Mouse (Mus musculus) embryonic facial prominence, embryonic 13.5 days (tissue): ENCODE results near the gene Lin28b. TPM values are rescaled to one million over a fixed set of nuclear protein-coding genes. Genes with fewer than 3 reads are reported as not detected.
A peak's percentile ranks its signal among the peaks of the same experiment; 100 is the strongest.

ENCODE experiments used
- ATAC-seq: fragments of 200-750 bp; cut with Nextera tagmentation; 2 replicates; pipeline ENCODE4 v1.8.0; 2017; ENCODE audit warnings: low read depth; ENCODE audit not compliant: insufficient number of reproducible peaks, insufficient read depth, low FRiP score, low TSS enrichment
- H3K27ac ChIP-seq: fragments of 300-500 bp; sonication (generic); 2 replicates; pipeline ENCODE4 v1.5.1; 2015; ENCODE audit warnings: moderate library complexity, mild to moderate bottlenecking, inconsistent platforms
- H3K27me3 ChIP-seq: fragments of 300-500 bp; sonication (generic); 2 replicates; pipeline ENCODE4 v1.6.1; 2015; ENCODE audit warnings: mild to moderate bottlenecking, inconsistent platforms
- H3K36me3 ChIP-seq: fragments of 300-500 bp; sonication (generic); 2 replicates; pipeline ENCODE4 v1.6.1; 2015; ENCODE audit warnings: mild to moderate bottlenecking, inconsistent platforms
- H3K4me1 ChIP-seq: fragments of 300-500 bp; sonication (generic); 2 replicates; pipeline ENCODE4 v1.6.1; 2015; ENCODE audit warnings: inconsistent platforms
- H3K4me2 ChIP-seq: fragments of 300-500 bp; sonication (generic); 2 replicates; pipeline ENCODE4 v1.6.1; 2015; ENCODE audit warnings: moderate library complexity, mild to moderate bottlenecking, inconsistent platforms
- H3K4me3 ChIP-seq: fragments of 300-500 bp; sonication (generic); 2 replicates; pipeline ENCODE4 v1.5.1; 2015; ENCODE audit warnings: mild to moderate bottlenecking, inconsistent platforms
- H3K9ac ChIP-seq: fragments of 300-500 bp; sonication (generic); 2 replicates; pipeline ENCODE4 v1.6.1; 2015; ENCODE audit warnings: mild to moderate bottlenecking, inconsistent platforms
- H3K9me3 ChIP-seq: fragments of 300-500 bp; sonication (generic); 2 replicates; pipeline ENCODE4 v1.6.1; 2016; ENCODE audit warnings: inconsistent platforms
- WGBS: fragments of 180-500 bp; shearing (Covaris S2); methylation state at CpG from one replicate; pipeline ENCODE4 v1.1.7; 2015; ENCODE audit warnings: mixed read lengths; 5-methylcytosine and 5-hydroxymethylcytosine counted together
- polyA plus RNA-seq: library from polyadenylated mRNA; unstranded; fragments of >200 nt; fragmentation: Nextera tagmentation; extraction: Ambion mirVana; gene quantifications from 2 replicates; pipeline ENCODE4 v1.2.1, GENCODE M21; 2015

Gene Lin28b
- polyA plus RNA-seq, 1 experiment from 2014 or later = 2.7 TPM

DNA sequence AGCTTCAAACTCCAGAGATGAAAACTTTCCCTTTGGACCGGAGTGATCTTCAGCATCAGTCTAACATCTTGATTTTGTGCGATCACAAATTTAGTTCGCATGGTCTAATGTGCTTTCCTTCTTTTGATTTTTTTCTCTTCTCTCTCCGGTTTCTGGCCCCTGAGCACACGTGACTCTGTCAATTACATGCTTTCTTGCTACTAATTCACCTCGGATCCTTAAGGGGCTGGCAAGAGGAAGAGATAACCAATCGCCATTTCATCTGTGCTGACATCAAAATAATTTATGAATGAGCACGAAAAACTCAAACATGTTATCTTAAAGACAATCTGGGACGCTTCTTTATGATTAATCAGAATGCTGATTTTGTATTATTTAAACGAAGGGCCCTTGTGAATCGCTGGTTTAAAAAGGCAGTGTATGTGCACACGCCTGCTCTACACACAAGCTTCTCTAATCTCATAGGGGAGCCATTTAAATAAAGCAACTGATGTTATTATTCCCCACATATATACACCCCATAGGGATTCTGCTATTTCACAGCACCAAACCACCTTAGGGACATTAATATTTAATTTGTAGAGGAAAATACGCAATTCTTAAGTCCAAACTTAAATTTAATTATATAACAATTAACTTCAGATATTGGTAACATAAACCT, 16.0 kb downstream of the Lin28b start:
- peak overlapping the region; percentile 66 for H3K9ac ChIP-seq
- peak overlapping the region; percentile 76 for H3K4me2 ChIP-seq
- ATAC-seq = no peak
- H3K27ac ChIP-seq = no peak overlapping the region
- H3K4me1 ChIP-seq = peaks cover 16% of the 10 kb centered on the region
- peaks cover 35% of the 10 kb centered on the region for H3K27me3 ChIP-seq
- H3K36me3 ChIP-seq = no peaks in the 10 kb centered on the region
- WGBS = under 1% methylated on average over 13 of the region's 13 CpGs
- H3K9me3 ChIP-seq = no peaks in the 10 kb centered on the region
- H3K4me3 ChIP-seq = peak overlapping the region; percentile 50

DNA sequence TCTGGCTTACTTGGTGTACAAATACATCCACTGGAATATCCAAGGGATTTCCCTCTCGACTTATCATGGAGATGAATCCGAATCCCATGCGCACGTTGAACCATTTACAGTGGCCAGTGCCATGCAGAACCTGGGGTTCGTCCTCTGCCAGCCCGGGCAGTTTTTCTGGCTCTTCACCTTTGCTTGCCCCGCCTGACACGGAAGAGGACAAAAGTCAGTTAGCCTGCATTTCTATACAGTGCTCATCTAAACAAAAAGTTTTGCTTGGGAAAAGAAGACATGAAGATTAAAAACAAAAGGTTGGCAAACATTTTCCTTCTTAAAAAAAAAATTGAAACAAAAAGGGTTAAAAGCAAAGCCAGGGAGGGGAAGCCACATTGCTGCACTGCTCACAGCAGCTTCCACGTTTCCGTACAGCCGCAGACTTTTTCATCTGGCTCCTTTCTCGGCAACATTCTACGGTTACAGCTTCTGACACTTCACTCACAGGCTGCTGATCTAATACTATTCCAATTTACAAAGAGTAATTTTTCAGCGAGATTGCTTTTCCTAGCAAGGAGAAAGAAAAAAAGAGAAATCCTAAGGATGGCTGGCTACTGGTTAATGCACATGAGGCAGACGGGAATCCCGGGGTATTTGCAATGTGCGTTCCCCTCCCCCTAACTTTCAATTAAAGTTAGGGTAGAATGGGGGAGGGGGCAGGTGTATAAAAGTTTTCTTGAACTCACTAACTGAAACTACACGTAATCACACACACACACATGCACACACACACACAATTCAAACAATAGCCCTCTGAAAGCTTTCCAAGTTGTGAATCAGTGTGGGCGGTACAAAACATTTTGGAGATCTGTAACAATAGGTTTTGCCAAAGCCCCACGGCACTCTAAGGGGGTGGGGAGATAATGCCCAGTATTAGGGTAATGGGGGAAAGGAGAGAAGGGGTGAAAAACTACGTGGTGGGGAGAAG, 16.9 kb downstream of the Lin28b start:
- H3K36me3 ChIP-seq = no peaks in the 10 kb centered on the region
- WGBS = under 1% methylated on average over 21 of the region's 21 CpGs
- peaks cover 16% of the 10 kb centered on the region for H3K4me1 ChIP-seq
- peak overlapping the region; percentile 66 for H3K9ac ChIP-seq
- H3K9me3 ChIP-seq = no peaks in the 10 kb centered on the region
- peaks cover 30% of the 10 kb centered on the region for H3K27me3 ChIP-seq
- ATAC-seq = 0 out of 2 replicates have a peak, but pooled peaks have one; percentile 20
- H3K4me2 ChIP-seq = peak overlapping the region; percentile 76
- H3K4me3 ChIP-seq = peak overlapping the region; percentile 50
- H3K27ac ChIP-seq = no peak overlapping the region

DNA sequence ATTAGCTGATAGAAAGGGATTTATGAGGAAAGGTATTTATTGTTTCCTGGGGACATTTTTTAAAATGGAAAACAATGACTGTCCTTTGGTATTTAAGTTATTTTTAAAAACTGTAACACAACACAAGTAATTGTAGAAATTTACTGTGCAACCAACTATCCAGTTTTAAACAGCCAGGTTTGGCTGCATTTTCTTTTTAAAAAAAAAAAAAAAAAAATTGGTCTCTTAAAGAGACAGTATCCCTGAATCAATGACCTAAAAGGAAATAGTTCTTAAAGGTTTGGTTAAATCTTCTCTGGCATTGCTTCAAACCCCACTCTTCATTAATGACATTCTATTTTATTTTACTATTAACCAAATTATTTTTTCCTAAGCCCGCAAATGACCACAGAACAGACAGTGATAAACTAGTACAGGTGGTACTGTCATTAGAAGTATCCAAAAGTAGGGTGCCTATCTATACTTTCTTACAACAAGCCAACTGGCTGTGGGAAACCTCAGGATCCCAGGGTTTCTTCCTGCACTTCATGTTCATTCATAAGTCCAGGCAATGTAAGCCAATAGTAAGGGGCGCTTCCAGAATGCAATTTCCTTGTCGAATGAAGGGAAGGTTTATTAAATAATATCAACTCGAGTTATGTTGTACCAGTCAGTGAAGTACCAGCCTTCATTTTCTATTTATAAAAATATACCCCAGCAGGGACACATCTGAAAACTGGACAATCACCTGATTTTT, 17.8 kb downstream of the Lin28b start:
- Histone ChIP-seq H3K27ac (no peak overlapping the region), H3K9ac (no peak overlapping the region), H3K4me2 (peak overlapping the region; percentile 76), H3K9me3 (no peaks in the 10 kb centered on the region), H3K4me1 (peaks cover 13% of the 10 kb centered on the region), H3K27me3 (peaks cover 25% of the 10 kb centered on the region), H3K4me3 (peak overlapping the region; percentile 50), H3K36me3 (no peaks in the 10 kb centered on the region)
- ATAC-seq = no peak
- 25% methylated on average over 4 of the region's 4 CpGs for WGBS

DNA sequence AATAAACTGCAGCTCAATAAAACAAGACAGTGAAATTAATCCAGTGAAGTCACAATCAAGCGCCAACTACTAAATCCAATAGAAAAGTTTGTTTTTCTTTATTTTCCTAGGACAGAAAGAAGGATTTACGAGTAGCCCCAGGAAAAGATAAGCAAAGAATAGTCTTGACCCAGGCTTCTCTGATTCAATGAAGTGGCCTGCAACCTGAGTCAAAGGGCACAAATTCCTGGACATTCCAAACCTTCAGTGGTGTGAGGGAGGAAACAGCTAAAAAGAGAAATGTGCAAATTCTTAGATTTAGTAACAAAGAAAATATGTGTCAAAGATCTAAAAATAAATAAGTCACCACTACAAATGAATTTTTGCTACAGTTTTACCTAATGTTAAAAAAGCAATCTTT, 27.6 kb downstream of the Lin28b start:
- H3K4me3 ChIP-seq = no peak overlapping the region
- no peaks in the 10 kb centered on the region for H3K27me3 ChIP-seq
- H3K9ac ChIP-seq = no peak overlapping the region
- H3K4me2 ChIP-seq = no peak overlapping the region
- no peaks in the 10 kb centered on the region for H3K4me1 ChIP-seq
- H3K36me3 ChIP-seq = no peaks in the 10 kb centered on the region
- no peak for ATAC-seq
- H3K9me3 ChIP-seq = no peaks in the 10 kb centered on the region
- 34% methylated on average over 2 of the region's 2 CpGs for WGBS
- H3K27ac ChIP-seq = no peak overlapping the region

DNA sequence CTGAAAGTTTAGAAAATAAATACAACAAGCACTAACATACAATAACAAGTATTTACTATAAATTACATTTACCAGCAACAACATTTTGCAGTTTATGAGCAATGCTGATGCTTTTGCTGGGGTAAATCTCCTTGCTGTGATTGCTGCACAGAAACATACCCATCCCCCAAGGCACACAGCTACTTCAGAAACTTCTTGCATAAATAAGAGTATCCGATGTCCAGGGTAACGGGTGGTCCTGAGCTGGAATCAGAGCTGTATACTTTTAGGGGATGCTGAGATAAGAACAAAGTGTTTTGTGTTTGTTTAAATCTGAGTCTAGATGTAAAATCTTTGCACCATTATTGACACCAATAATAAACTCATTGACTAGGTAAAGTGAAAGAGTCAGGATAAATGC, 28.1 kb downstream of the Lin28b start:
- H3K27ac ChIP-seq = no peak overlapping the region
- no peak overlapping the region for H3K9ac ChIP-seq
- H3K4me3 ChIP-seq = no peak overlapping the region
- no peaks in the 10 kb centered on the region for H3K27me3 ChIP-seq
- no peak for ATAC-seq
- WGBS = 7% methylated on average over 2 of the region's 2 CpGs
- no peak overlapping the region for H3K4me2 ChIP-seq
- H3K9me3 ChIP-seq = no peaks in the 10 kb centered on the region
- H3K36me3 ChIP-seq = no peaks in the 10 kb centered on the region
- no peaks in the 10 kb centered on the region for H3K4me1 ChIP-seq

DNA sequence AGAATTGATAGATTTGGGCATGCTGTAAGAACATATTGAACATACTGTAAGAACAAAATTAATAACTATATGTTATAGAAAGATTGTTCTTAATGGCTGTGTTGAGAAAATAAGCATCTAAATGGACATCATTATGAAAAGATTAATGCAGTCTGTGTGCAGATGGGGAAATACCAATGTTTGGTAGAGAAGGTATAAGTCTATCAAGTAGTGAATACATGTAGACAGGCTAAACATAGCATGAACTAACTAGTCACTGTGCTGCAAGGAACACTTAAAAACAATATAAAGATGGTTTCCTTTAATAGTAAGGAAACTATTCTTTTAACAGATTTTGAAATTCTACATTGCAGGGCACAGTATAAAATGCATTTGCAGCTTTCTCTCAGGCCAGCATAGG, 39.6 kb downstream of the Lin28b start:
- Histone ChIP-seq H3K4me1 (peaks cover 4% of the 10 kb centered on the region; the same call in 1 of the 2 replicates), H3K36me3 (no peaks in the 10 kb centered on the region), H3K9me3 (no peaks in the 10 kb centered on the region), H3K27me3 (no peaks in the 10 kb centered on the region), H3K27ac (no peak overlapping the region), H3K4me2 (peak overlapping the region; percentile 44), H3K4me3 (no peak overlapping the region), H3K9ac (no peak overlapping the region)
- no peak for ATAC-seq

DNA sequence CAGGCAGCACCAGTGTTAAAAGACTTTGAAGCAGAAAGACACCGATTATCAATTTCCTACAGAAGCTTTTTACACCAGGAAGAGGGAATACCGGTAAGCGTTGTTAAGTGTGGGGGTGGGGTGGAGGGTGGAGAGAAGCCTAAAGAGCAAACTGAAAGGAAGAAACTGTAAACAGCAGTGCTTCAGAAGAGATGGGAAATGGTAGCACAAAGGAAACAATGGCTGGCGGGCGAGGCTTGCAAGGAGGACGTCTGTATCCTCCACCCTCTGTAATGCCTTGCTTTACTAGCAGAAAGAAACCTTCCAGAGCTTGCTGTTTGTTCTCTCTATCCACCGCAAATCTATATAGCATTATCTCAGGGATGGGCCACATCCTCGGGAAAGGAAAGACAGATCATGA, 40.0 kb downstream of the Lin28b start:
- WGBS = 7% methylated on average over 8 of the region's 8 CpGs
- no peaks in the 10 kb centered on the region for H3K36me3 ChIP-seq
- peaks cover 6% of the 10 kb centered on the region; the same call in 1 of the 2 replicates for H3K4me1 ChIP-seq
- no peak overlapping the region for H3K27ac ChIP-seq
- peak overlapping the region; percentile 44 for H3K4me2 ChIP-seq
- H3K9me3 ChIP-seq = no peaks in the 10 kb centered on the region
- ATAC-seq = no peak
- no peak overlapping the region for H3K9ac ChIP-seq
- no peaks in the 10 kb centered on the region for H3K27me3 ChIP-seq
- H3K4me3 ChIP-seq = peak overlapping the region; percentile 13; the same call in 1 of the 2 replicates

DNA sequence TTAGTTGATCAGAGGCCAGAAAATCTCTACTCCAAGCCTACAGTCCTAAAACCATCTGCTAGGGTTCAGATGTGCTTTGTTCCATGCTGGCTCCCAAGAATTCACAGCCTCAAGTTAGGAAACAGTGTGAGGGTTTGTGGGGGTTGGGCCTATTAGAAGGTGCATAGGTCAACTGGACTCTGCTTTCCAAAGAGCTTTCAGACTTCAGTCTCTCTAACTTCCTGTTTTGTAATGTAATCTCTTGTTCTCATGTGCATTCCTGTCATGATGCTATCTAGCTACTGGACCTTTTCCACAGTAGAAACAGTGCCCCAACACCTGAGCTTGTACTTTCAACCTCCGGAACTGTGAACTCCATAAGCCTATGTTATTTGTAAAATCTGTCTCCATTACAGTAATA, 63.8 kb downstream of the Lin28b start:
- Histone ChIP-seq H3K4me3 (no peak overlapping the region), H3K9me3 (no peaks in the 10 kb centered on the region), H3K4me1 (no peaks in the 10 kb centered on the region), H3K9ac (no peak overlapping the region), H3K36me3 (no peaks in the 10 kb centered on the region), H3K4me2 (no peak overlapping the region), H3K27ac (no peak overlapping the region), H3K27me3 (no peaks in the 10 kb centered on the region)
- ATAC-seq = no peak
- WGBS = 44% methylated on average over 1 of the region's 1 CpGs

DNA sequence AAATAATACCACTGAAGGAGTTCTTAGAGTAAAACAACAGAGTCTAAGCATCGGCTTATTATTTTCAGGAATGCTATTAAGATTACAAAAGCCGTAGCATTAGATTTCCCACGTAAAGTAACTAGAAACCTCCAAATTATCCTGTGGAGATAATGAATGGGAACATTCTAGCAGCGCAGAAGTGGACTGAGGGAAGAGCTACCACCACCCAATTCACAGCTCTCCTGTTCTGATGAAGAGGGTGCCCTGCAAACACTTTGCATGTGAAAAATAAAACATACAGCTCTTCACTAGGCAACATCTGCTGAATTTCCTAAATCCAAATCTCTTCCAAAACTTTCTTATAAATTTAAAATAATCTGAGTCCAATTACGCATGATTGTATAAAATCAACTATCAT, 74.1 kb downstream of the Lin28b start:
- Histone ChIP-seq H3K4me1 (no peaks in the 10 kb centered on the region), H3K9me3 (no peaks in the 10 kb centered on the region), H3K4me2 (no peak overlapping the region), H3K27me3 (no peaks in the 10 kb centered on the region), H3K9ac (no peak overlapping the region), H3K27ac (no peak overlapping the region), H3K4me3 (no peak overlapping the region), H3K36me3 (no peaks in the 10 kb centered on the region)
- 47% methylated on average over 5 of the region's 5 CpGs for WGBS
- no peak for ATAC-seq

DNA sequence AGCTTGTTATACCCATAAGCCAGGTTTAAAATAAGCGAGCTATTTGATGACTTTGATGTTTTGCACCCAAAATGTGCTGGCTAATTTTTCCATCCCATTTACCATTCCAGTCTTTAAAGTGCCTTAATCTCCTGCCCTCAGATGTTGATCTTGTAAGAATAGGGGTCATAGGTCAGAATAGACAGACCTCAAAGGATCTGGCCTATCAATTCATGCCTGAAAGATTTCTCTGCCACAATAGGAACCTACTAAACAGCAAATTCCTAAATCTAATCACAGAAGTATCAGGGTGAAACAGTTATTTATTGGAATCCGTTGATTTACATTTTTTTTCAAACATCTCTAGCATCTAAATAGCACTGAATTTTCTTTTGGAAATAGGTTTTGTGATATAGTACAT, 74.5 kb downstream of the Lin28b start:
- WGBS = 28% methylated on average over 2 of the region's 2 CpGs
- H3K36me3 ChIP-seq = no peaks in the 10 kb centered on the region
- H3K27me3 ChIP-seq = no peaks in the 10 kb centered on the region
- no peak overlapping the region for H3K27ac ChIP-seq
- no peak for ATAC-seq
- no peak overlapping the region for H3K4me2 ChIP-seq
- H3K9me3 ChIP-seq = no peaks in the 10 kb centered on the region
- no peaks in the 10 kb centered on the region for H3K4me1 ChIP-seq
- H3K4me3 ChIP-seq = no peak overlapping the region
- H3K9ac ChIP-seq = no peak overlapping the region

DNA sequence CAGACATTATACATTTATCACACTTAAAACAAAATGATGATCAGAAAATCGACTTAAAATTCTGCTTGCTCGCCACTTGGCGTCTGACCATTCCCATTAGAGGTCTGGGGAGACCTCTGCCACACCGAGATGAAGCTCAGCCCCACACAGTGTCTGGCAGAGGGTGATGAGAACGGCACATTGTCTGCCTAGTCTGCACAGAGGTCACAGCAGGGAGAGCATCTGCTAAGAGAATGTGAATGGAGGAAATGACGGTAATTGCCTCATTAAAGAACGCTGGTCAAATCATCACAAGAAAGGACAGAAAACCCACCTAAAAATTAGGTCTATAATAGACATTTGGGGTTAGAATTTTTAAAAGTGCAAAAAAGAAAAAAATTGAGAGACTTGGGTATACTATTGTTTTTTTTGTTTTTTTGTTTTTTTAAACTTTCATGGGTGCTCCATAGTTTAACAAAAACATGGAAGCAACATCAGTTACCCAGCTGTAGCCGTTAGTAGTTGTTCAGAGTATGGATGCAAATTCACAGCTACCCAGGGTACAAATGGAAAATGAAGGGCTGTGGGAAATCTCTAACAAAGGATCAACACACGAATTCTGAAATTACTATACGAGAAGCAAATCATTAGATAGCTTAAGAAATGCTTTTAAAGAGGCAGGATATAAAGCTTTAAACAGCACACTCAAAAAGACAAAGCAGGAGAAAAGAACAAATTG, 75.4 kb downstream of the Lin28b start:
- Histone ChIP-seq H3K27ac (no peak overlapping the region), H3K4me1 (no peaks in the 10 kb centered on the region), H3K4me3 (no peak overlapping the region), H3K27me3 (no peaks in the 10 kb centered on the region), H3K9me3 (no peaks in the 10 kb centered on the region), H3K9ac (no peak overlapping the region), H3K4me2 (no peak overlapping the region), H3K36me3 (no peaks in the 10 kb centered on the region)
- 30% methylated on average over 10 of the region's 10 CpGs for WGBS
- ATAC-seq = no peak
